Mouse (Mus musculus): Measurements from ENCODE around the gene Ap1ar. TPM values are rescaled to one million over a fixed set of nuclear protein-coding genes. Genes with fewer than 3 reads are reported as not detected.

Ap1ar gene
- polyA plus RNA-seq, 1 experiment from 2014 or later = 78.0 TPM

DNA sequence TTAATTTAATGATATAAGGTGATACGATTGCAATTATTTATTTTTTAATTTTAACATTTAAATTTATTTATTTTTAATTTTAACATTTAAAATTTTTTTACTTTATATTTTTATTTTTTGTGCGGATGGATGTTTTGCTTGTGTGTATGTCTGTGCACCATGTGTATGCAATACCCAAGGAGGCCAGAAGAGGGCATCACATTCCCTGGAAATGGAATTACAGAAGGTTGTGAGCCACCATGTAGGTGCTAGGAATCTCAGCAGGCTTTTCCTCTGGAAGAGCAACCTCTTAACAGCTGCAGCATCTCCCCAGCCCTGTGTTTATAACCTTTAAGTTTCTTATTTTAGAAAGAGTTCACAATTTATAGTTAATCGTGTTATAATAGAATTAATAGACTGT, 41.6 kb downstream of the Ap1ar start:
- Histone ChIP-seq H3K4me1 (ENCODE audit: control insufficient read depth, insufficient read depth, low read length) (no peaks in the 10 kb centered on the region), H3K27me3 (ENCODE audit: control insufficient read depth, insufficient read depth, low read length) (0 out of 2 replicates have a peak, but pooled peaks cover 3% of the 10 kb centered on the region), H3K9ac (ENCODE audit: low read length) (no peak overlapping the region), H3K4me2 (ENCODE audit: low read depth) (no peak overlapping the region), H3K36me3 (ENCODE audit: control insufficient read depth, insufficient read depth, low read length) (no peaks in the 10 kb centered on the region), H3K4me3 (ENCODE audit: low read depth, low read length) (no peak overlapping the region), H3K27ac (ENCODE audit: low read depth, low read length) (no peak overlapping the region), H3K9me3 (ENCODE audit: control insufficient read depth, low read length) (no peaks in the 10 kb centered on the region)
- DNase-seq (ENCODE audit: low spot score) (no peak), ATAC-seq (ENCODE audit: insufficient read depth, low FRiP score, low TSS enrichment) (no peak)
- WGBS = 97% methylated on average over 3 of the region's 3 CpGs

DNA sequence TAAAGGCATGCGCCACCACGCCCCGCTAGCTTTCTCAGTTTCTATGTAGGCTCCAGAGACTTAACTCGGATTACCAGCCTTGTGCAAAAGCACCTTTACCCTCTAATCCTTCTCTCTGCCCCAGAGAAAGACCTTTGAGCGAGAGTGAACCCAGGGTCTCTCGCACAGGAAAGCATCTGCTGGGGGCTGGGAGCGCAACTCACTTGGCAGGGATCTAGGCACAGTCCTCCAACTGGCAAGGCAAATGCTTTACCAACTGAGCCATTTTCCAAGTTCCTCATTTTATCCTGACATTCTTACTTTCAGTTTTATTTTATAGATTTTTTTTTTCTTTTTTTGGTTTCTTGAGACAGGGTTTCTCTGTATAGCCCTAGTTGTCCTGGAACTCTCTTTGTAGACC, 44.3 kb downstream of the Ap1ar start:
- no peaks in the 10 kb centered on the region for H3K36me3 ChIP-seq (ENCODE audit: control insufficient read depth, insufficient read depth, low read length)
- H3K9ac ChIP-seq (ENCODE audit: low read length) = no peak overlapping the region
- no peak overlapping the region for H3K27ac ChIP-seq (ENCODE audit: low read depth, low read length)
- no peaks in the 10 kb centered on the region for H3K4me1 ChIP-seq (ENCODE audit: control insufficient read depth, insufficient read depth, low read length)
- no peak for DNase-seq (ENCODE audit: low spot score)
- no peaks in the 10 kb centered on the region for H3K9me3 ChIP-seq (ENCODE audit: control insufficient read depth, low read length)
- H3K4me2 ChIP-seq (ENCODE audit: low read depth) = no peak overlapping the region
- 86% methylated on average over 7 of the region's 7 CpGs for WGBS
- H3K27me3 ChIP-seq (ENCODE audit: control insufficient read depth, insufficient read depth, low read length) = peaks cover 16% of the 10 kb centered on the region
- no peak for ATAC-seq (ENCODE audit: insufficient read depth, low FRiP score, low TSS enrichment)
- no peak overlapping the region for H3K4me3 ChIP-seq (ENCODE audit: low read depth, low read length)

GRCm38 (mm10) chr3:127791595-127792561, 45.4 kb downstream of the Ap1ar start:
- H3K4me2 ChIP-seq (ENCODE audit: low read depth) = no peak overlapping the region
- DNase-seq (ENCODE audit: low spot score) = no peak
- 58% methylated on average over 4 of the region's 4 CpGs for WGBS
- no peaks in the 10 kb centered on the region for H3K4me1 ChIP-seq (ENCODE audit: control insufficient read depth, insufficient read depth, low read length)
- no peaks in the 10 kb centered on the region for H3K36me3 ChIP-seq (ENCODE audit: control insufficient read depth, insufficient read depth, low read length)
- H3K27ac ChIP-seq (ENCODE audit: low read depth, low read length) = no peak overlapping the region
- H3K27me3 ChIP-seq (ENCODE audit: control insufficient read depth, insufficient read depth, low read length) = peaks cover 19% of the 10 kb centered on the region
- H3K9me3 ChIP-seq (ENCODE audit: control insufficient read depth, low read length) = no peaks in the 10 kb centered on the region
- H3K4me3 ChIP-seq (ENCODE audit: low read depth, low read length) = no peak overlapping the region
- no peak for ATAC-seq (ENCODE audit: insufficient read depth, low FRiP score, low TSS enrichment)
- no peak overlapping the region for H3K9ac ChIP-seq (ENCODE audit: low read length)

DNA sequence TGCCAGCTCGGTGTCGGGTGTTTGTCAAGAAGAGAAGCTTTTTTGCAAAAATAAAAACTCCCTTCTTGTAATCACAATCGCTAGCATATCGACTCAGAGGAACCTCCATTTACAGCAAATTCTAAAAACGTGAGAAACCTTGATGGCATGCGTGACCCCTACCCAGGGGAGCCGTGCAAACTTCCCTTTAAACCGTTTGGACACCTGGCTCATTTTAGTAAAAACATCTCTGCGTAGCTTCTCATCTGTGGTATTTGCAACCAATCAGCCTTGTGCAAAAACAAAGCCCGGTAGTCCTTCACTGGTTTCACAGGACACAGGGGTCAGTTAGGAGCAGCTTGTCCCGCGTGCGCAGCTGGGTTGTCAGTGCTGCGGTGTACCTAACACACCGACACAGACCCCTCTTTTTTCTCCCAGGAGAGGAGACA, 46.3 kb downstream of the Ap1ar start:
- Histone ChIP-seq H3K27ac (ENCODE audit: low read depth, low read length) (no peak overlapping the region), H3K4me3 (ENCODE audit: low read depth, low read length) (peak overlapping the region; percentile 48), H3K9me3 (ENCODE audit: control insufficient read depth, low read length) (no peaks in the 10 kb centered on the region), H3K4me2 (ENCODE audit: low read depth) (peak overlapping the region; percentile 96), H3K36me3 (ENCODE audit: control insufficient read depth, insufficient read depth, low read length) (no peaks in the 10 kb centered on the region), H3K9ac (ENCODE audit: low read length) (peak overlapping the region; percentile 36; the same call in 1 of the 2 replicates), H3K27me3 (ENCODE audit: control insufficient read depth, insufficient read depth, low read length) (peaks cover 19% of the 10 kb centered on the region), H3K4me1 (ENCODE audit: control insufficient read depth, insufficient read depth, low read length) (no peaks in the 10 kb centered on the region)
- ATAC-seq (ENCODE audit: insufficient read depth, low FRiP score, low TSS enrichment) (no peak), DNase-seq (ENCODE audit: low spot score) (peak; percentile 26)
- 2% methylated on average over 15 of the region's 15 CpGs for WGBS

DNA sequence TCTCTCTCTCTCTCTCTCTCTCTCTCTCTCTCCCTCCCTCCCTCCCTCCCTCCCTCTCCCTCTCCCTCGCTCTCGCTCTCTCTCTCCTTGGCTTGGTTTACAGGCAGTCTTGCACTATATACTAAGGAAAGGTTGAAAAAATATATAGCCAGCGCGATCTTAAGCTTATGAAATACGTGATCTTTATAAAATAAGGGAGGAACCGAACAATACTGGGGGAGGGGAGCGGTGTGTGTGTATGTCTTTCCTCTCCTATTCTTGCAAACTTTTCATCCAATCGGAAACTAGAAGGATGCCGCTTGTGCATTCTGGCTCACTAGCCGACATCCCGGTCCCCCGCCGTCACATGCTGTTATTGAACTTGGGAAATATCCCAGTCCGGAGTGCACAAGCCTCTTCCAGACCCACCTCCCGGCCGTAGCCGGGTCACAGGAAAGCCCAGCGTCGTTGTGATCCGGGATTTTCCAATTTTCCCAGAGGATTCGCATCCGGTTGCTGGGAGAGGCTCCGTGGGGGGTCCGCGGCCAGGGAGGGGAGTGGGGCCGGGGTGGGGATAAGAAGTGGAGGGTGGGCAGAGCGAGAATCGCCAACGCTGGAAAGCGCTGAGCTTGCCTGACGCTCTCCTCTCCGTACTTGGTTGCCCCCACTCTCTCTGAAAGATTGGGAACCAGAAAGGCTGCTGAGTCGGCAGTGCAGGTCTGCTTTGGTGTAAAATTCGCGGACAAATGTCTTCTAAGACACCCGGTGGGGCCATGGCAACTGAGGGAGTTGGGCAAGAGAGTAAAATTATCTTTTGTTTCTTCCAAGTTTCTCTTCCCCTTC, 46.9 kb downstream of the Ap1ar start:
- WGBS = under 1% methylated on average over 34 of the region's 36 CpGs

GRCm38 (mm10) chr3:127789500-127790191, 47.7 kb downstream of the Ap1ar start, which contains the start of gene Tifa:
TSS of gene Tifa (plus strand) at chr3:127789805.
- Histone ChIP-seq H3K27me3 (ENCODE audit: control insufficient read depth, insufficient read depth, low read length) (peaks cover 19% of the 10 kb centered on the region), H3K4me3 (ENCODE audit: low read depth, low read length) (peak within 1 kb of the TSS; percentile 48), H3K9ac (ENCODE audit: low read length) (peak within 1 kb of the TSS; percentile 45), H3K9me3 (ENCODE audit: control insufficient read depth, low read length) (no peaks in the 10 kb centered on the region), H3K27ac (ENCODE audit: low read depth, low read length) (no peak within 1 kb of the TSS), H3K36me3 (ENCODE audit: control insufficient read depth, insufficient read depth, low read length) (no peaks in the 10 kb centered on the region), H3K4me1 (ENCODE audit: control insufficient read depth, insufficient read depth, low read length) (no peaks in the 10 kb centered on the region), H3K4me2 (ENCODE audit: low read depth) (peak within 1 kb of the TSS; percentile 96)
- WGBS = 1% methylated on average over 33 of the region's 44 CpGs
- peak; percentile 41 for ATAC-seq (ENCODE audit: insufficient read depth, low FRiP score, low TSS enrichment)
- peak; percentile 56 for DNase-seq (ENCODE audit: low spot score)

More for the DNA sequence above, 46.9 kb downstream of the Ap1ar start:
- DNase-seq (ENCODE audit: low spot score) (peak; percentile 56), ATAC-seq (ENCODE audit: insufficient read depth, low FRiP score, low TSS enrichment) (peak; percentile 62)
- Histone ChIP-seq H3K4me3 (ENCODE audit: low read depth, low read length) (peak overlapping the region; percentile 48), H3K27ac (ENCODE audit: low read depth, low read length) (no peak overlapping the region), H3K36me3 (ENCODE audit: control insufficient read depth, insufficient read depth, low read length) (no peaks in the 10 kb centered on the region), H3K27me3 (ENCODE audit: control insufficient read depth, insufficient read depth, low read length) (peaks cover 19% of the 10 kb centered on the region), H3K4me1 (ENCODE audit: control insufficient read depth, insufficient read depth, low read length) (no peaks in the 10 kb centered on the region), H3K4me2 (ENCODE audit: low read depth) (peak overlapping the region; percentile 96), H3K9me3 (ENCODE audit: control insufficient read depth, low read length) (no peaks in the 10 kb centered on the region), H3K9ac (ENCODE audit: low read length) (peak overlapping the region; percentile 36)

DNA sequence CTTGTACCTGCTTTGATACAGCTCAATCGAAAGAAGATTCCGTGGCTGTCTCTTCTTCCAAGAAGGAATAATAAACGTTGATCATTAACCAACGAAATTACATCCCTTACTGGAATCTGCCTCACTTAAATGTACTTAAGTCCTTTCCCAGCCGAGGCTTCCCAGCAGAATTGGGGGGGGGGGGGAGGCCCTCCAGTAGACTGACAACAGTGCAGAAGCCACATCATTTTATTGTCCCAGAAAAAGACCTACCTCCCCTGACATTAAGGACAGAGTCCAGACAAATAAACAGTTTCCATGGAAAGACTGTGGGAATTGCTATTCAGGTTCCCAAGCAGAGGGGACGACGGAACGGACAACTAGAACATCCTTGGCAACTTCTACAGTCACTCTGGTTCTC, 48.4 kb downstream of the Ap1ar start:
- Histone ChIP-seq H3K9me3 (ENCODE audit: control insufficient read depth, low read length) (no peaks in the 10 kb centered on the region), H3K27ac (ENCODE audit: low read depth, low read length) (no peak overlapping the region), H3K4me2 (ENCODE audit: low read depth) (peak overlapping the region; percentile 96; the same call in 1 of the 2 replicates), H3K36me3 (ENCODE audit: control insufficient read depth, insufficient read depth, low read length) (no peaks in the 10 kb centered on the region), H3K9ac (ENCODE audit: low read length) (no peak overlapping the region), H3K4me3 (ENCODE audit: low read depth, low read length) (peak overlapping the region; percentile 48; the same call in 1 of the 2 replicates), H3K27me3 (ENCODE audit: control insufficient read depth, insufficient read depth, low read length) (peaks cover 19% of the 10 kb centered on the region), H3K4me1 (ENCODE audit: control insufficient read depth, insufficient read depth, low read length) (no peaks in the 10 kb centered on the region)
- ATAC-seq (ENCODE audit: insufficient read depth, low FRiP score, low TSS enrichment) (no peak), DNase-seq (ENCODE audit: low spot score) (no peak)
- WGBS = 13% methylated on average over 8 of the region's 8 CpGs

- H3K4me1 ChIP-seq (ENCODE audit: control insufficient read depth, insufficient read depth, low read length) = no peaks in the 10 kb centered on the region
- H3K36me3 ChIP-seq (ENCODE audit: control insufficient read depth, insufficient read depth, low read length) = no peaks in the 10 kb centered on the region
- no peak overlapping the region for H3K9ac ChIP-seq (ENCODE audit: low read length)
- H3K4me3 ChIP-seq (ENCODE audit: low read depth, low read length) = no peak overlapping the region
- no peak overlapping the region for H3K4me2 ChIP-seq (ENCODE audit: low read depth)
- no peak for ATAC-seq (ENCODE audit: insufficient read depth, low FRiP score, low TSS enrichment)
- peaks cover 19% of the 10 kb centered on the region for H3K27me3 ChIP-seq (ENCODE audit: control insufficient read depth, insufficient read depth, low read length)
- no peaks in the 10 kb centered on the region for H3K9me3 ChIP-seq (ENCODE audit: control insufficient read depth, low read length)
- 41% methylated on average over 7 of the region's 7 CpGs for WGBS
- no peak overlapping the region for H3K27ac ChIP-seq (ENCODE audit: low read depth, low read length)
- no peak for DNase-seq (ENCODE audit: low spot score)
These were observed 49.3 kb downstream of the Ap1ar start for GRCm38 (mm10) chr3:127788038-127788437.
